Mouse (Mus musculus) liver, adult (tissue): Measurements from ENCODE around the gene Ufc1.

ENCODE experiments used
- GATA4 ChIP-seq: IDR thresholded peaks from 2 replicates; pipeline ENCODE4 v1.6.1; 2014; ENCODE audit warnings: mild to moderate bottlenecking, low read length; ENCODE audit not compliant: insufficient replicate concordance

The Ufc1 gene

GRCm38 (mm10) chr1:171295063-171295402 is 209 bp upstream of the Ufc1 start:
- no peak for TF ChIP-seq GATA4

- no peak for TF ChIP-seq GATA4
Measured at GRCm38 (mm10) chr1:171293906-171294297, 922 bp downstream of the Ufc1 start.

GRCm38 (mm10) chr1:171293351-171293750 is 1.5 kb downstream of the Ufc1 start:
- no peak for TF ChIP-seq GATA4

GRCm38 (mm10) chr1:171288328-171288727 is 6.5 kb downstream of the Ufc1 start:
- TF ChIP-seq GATA4: no peak

- TF ChIP-seq GATA4: no peak
Measured at GRCm38 (mm10) chr1:171287136-171288081, 7.4 kb downstream of the Ufc1 start, which contains the start of gene Usp21. Gene Usp21, minus strand, starts transcription at chr1:171287991.

- TF ChIP-seq GATA4: no peak
Measured at GRCm38 (mm10) chr1:171286517-171286916, 8.3 kb downstream of the Ufc1 start.

- no peak for TF ChIP-seq GATA4
Measured at GRCm38 (mm10) chr1:171285096-171285892, 9.5 kb downstream of the Ufc1 start.

GRCm38 (mm10) chr1:171284491-171284890 is 10.3 kb downstream of the Ufc1 start:
- TF ChIP-seq GATA4: no peak

GRCm38 (mm10) chr1:171283188-171284160 is 11.3 kb downstream of the Ufc1 start:
- TF ChIP-seq GATA4: no peak

- TF ChIP-seq GATA4: no peak
Measured at GRCm38 (mm10) chr1:171282086-171282805, 12.6 kb downstream of the Ufc1 start.

- no peak for TF ChIP-seq GATA4
Measured at GRCm38 (mm10) chr1:171281528-171281923, 13.3 kb downstream of the Ufc1 start.

- TF ChIP-seq GATA4: no peak
Measured at GRCm38 (mm10) chr1:171280916-171281527, 13.8 kb downstream of the Ufc1 start, which contains the start of gene Ppox. Gene Ppox, minus strand, starts transcription at chr1:171281186.

- no peak for TF ChIP-seq GATA4
Measured at GRCm38 (mm10) chr1:171280250-171280915, 14.4 kb downstream of the Ufc1 start.

GRCm38 (mm10) chr1:171279721-171280120 is 15.1 kb downstream of the Ufc1 start:
- TF ChIP-seq GATA4: no peak
